Mouse (Mus musculus) brown adipose tissue, adult 24 weeks (tissue): Measurements from ENCODE around the gene Esm1. TPM values are rescaled to one million over a fixed set of nuclear protein-coding genes. Genes with fewer than 3 reads are reported as not detected.

ENCODE experiments used
- H3K27ac ChIP-seq: fragments of 200-500 bp; replicated peaks from 2 replicates; pipeline ENCODE4 v1.5.1; 2012; ENCODE audit warnings: low read depth, mild to moderate bottlenecking, low read length
- H3K4me1 ChIP-seq: fragments of 200-500 bp; 2 replicates; pipeline ENCODE4 v1.6.1; 2012; ENCODE audit warnings: low read length, mixed read lengths; ENCODE audit not compliant: control insufficient read depth, insufficient read depth, insufficient read length
- H3K4me3 ChIP-seq: fragments of 200-500 bp; 2 replicates; pipeline ENCODE4 v1.5.1; 2012; ENCODE audit warnings: low read depth, mild to moderate bottlenecking, low read length, moderate library complexity; ENCODE audit not compliant: insufficient read depth
- polyA plus RNA-seq: library from polyadenylated mRNA; stranded (reverse); fragments of >200 nt; gene quantifications from 2 replicates; pipeline ENCODE4 v1.2.4, GENCODE M21; 2012; ENCODE audit not compliant: missing spikeins, insufficient read depth, insufficient read length

The Esm1 gene
- not detected in 2 replicates for polyA plus RNA-seq

DNA sequence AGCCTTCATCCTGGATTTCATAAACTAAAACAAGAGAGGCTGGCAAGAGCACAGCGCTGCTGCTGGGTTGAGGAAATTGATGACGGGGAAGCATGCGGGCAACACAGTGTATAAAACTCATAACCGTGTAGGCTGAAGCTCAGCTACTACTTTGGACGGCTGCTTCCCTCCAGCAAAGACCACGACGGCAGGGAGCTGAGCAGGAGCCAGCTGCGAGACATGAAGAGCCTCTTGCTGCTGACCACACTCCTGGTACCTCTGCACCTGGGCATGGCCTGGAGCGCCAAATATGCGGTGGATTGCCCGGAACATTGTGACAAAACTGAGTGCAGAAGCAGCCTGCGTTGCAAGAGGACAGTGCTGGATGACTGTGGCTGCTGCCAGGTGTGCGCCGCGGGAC is at the start of gene Esm1:
Esm1 (plus strand) TSS at position 36 of the 400 bp plus-strand sequence.
- Histone ChIP-seq H3K27ac (no peak within 1 kb of the TSS), H3K4me3 (no peak within 1 kb of the TSS)

DNA sequence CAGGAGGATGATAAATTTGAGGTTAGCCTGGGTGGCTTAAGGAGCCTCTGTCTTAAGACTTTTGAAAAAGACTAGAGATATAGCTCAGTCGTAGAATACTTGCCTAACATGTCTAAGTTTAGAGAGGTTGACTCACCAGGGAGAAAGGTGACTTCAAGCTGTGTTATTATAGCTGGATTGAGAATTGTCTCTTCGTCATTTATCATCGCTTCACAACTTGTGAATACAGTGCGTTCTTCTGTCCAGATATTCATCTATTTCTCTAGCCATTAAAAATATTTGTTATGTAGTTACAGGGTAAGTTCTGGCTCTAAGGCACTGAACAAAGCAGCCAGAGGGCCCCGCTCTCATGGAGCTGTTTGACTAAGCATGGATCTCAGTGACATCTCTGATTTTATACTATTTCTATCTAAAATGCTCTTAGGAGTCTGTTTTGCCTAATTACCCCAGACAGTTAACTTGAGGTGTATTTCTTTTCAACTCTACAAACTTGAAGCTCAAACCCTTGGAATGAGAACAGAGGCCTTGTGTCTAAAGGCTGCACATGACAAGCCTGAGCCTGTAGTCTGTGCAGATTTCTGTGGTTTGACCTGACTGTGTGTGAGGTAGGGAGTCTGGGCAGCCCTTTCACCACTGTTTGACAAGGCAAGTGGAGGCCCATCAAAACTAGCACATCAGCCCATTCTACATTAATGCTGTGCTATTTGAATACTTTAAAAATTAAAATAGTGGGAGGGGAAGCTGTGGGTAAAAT is 45.0 kb upstream of the Esm1 start:
- peaks cover 5% of the 10 kb centered on the region; the same call in 1 of the 2 replicates for H3K4me1 ChIP-seq
- no peak overlapping the region for H3K27ac ChIP-seq
- H3K4me3 ChIP-seq: no peak overlapping the region

More for the DNA sequence above, at the start of gene Esm1:
- no peaks in the 10 kb centered on the region for H3K4me1 ChIP-seq

DNA sequence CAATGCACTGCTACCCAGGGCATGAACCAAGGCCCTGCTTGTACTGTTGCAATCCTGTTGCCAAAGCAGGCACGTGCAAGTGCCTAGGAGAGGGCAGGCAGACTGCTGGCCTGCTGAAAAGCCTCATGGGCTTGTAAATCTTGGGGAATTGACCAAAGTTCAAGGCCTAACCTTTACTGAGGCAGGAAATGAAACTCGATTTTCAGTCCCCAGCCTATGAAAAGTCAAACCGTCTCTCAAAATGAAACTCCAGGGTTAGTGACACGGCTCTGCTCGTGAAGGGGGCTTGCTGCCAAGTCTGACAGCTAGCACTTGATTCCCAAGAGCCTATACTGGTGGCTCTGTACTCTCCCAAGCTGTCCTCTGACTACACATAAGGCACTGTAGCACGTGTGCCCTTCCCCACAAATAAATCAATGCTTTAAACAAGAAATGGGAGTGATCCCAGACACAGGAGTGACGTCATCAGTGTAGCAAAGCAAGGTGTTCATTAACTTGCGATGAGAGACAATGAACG is 41.4 kb upstream of the Esm1 start:
- H3K27ac ChIP-seq: peak overlapping the region; percentile 35; the same call in 1 of the 2 replicates
- no peak overlapping the region for H3K4me3 ChIP-seq

DNA sequence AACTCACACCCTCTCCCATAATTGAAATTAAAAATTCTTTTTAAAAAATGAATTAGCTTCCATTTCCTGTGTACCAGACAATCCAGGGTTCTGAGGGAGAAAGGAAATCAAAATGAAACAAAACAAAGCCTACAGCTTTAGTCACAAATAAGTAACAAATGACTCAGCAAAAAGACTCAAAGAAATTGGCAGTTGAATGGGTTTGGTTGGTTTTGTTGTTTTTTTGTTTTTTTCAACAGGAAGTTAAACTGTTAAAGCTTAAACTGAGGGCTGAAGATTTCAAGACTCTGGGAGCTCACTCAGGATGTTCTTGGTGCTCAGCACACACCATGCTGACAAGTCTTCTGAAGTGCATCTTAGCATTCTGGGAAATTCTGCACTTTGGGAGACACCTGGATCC is 39.2 kb upstream of the Esm1 start:
- H3K27ac ChIP-seq: 0 out of 2 replicates have a peak overlapping the region, but pooled peaks have one; percentile 50
- peaks cover 5% of the 10 kb centered on the region; the same call in 1 of the 2 replicates for H3K4me1 ChIP-seq
- no peak overlapping the region for H3K4me3 ChIP-seq

More for the DNA sequence above, 41.4 kb upstream of the Esm1 start:
- peaks cover 5% of the 10 kb centered on the region; the same call in 1 of the 2 replicates for H3K4me1 ChIP-seq

DNA sequence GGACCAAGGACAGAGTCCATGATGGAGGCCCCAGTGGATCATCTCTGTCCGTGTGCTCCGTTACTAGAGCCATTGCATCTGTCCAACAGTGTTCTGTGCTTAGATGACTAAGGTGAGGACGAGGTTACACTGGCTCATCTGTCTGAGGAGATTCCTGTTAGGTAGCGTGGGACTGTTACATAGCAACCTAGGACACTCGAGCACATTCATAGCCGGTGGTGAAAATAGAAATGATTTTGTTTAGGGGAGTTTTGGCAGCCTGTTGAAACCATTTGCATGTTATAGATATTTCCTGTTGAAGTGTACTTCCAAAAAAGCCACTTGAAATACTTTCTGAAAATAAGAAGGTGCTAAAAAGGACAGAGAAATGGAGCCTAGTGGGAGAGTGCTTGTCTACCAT is 35.3 kb upstream of the Esm1 start:
- Histone ChIP-seq H3K4me1 (peaks cover 3% of the 10 kb centered on the region; the same call in 1 of the 2 replicates), H3K4me3 (no peak overlapping the region), H3K27ac (no peak overlapping the region)

DNA sequence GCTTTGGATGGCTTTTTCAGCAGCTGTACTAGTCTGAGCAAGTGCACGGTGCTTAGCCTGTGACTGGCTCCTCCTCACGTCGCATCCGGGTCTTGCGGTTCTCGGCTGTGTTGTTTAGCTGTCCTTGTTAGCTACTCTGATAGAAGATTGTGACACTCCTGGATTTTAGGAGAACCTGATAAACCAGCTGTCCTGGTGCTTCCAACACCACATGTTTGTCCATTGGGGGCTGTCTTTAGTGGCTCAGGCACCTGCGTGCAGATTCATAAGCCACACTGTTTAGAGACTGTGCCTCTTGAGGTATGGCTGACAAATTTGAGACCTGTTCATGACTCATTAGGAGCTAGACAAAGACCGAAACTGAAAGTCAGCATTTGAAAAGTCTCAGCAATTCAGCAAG is 26.1 kb upstream of the Esm1 start:
- Histone ChIP-seq H3K4me3 (no peak overlapping the region), H3K4me1 (no peaks in the 10 kb centered on the region), H3K27ac (no peak overlapping the region)

DNA sequence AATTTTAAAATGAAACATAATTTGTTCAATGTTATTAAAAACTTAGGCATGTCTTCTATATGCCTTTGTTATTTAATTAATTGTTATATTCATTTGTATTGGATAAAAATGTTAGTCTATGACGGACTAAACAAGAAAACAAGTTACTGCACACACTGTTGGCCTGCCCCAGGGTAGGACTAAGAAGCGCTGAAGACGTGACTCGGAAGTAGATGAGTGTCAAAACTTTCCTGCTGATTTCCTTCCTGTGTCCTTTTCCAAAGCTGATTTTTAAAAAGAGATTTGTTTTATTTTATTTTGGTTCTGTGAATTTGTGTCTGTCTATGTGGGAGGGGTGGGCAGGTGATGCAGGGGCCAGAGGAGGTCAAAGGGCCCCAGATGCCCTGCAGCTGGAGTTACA is 25.7 kb upstream of the Esm1 start:
- no peak overlapping the region for H3K4me3 ChIP-seq
- H3K27ac ChIP-seq: no peak overlapping the region
- H3K4me1 ChIP-seq: no peaks in the 10 kb centered on the region

DNA sequence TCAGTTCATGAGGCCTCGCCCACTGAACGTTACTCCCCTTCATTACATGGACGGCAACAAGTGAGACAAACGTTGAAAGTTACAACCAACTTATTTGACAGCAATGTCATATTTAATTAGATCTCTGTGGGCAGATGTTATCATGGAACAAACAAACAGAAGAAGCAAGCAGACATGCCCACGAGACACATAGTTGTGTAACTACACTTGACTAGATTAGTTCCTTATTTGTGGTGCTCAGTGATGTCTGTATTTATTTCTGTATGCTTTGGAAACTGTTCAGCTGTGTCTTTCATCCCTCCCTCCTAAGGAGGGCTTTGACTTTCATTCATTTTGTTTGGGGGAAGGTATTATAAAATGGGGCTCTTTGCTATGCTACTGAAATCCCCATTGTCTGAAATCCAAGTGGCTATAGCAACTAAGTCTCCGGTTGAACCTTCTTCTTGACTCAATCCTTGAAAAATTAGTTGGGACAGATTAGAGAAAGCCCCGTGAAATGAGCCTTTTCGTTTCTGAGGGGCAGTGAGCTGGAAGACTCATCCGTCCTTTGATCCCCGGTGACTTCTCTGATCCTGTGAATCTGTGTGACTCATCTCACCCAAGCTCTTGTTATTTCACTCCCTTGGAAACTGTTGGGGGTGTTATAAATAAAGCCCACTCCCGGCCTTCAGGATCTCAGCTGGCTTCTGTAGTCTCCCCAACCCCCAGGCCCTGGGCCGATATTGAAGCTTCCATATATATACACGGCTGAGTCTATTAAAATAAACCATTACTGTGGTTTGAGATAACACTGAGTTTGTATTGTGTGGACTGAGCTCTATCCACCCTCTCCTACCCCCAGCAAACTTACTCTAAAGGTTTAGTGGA is 12.4 kb upstream of the Esm1 start:
- H3K27ac ChIP-seq: no peak overlapping the region
- H3K4me1 ChIP-seq: peaks cover 5% of the 10 kb centered on the region
- no peak overlapping the region for H3K4me3 ChIP-seq

DNA sequence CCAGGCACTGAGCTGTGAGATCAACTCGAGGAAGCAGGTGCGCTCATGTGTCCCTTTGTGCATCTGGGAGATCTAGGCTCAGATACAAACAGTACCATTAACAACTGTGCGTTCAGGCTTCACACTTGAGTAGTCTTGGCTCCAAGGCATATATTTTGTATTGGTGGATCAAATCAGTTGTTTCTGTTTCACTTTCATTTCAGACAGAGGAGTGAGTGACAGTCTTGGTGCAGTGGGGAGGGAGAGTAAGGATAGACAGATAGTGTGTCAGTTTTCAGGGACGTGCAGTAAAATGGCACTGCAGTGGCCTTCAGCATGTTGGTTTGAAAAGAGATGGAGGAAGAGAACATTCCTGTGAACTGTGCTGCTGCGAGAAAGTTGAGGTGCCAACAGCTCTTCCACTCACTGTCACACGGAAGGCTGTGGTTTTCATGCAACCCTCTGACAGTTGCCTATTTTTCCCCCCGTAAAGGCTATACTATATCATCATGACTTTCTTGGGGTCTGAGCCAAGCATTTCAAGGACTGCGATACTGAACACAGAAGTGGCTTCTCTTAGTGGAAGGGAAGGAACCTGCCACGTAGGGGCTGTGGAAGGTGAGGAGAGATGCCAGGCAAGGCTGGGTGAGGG is 11.5 kb upstream of the Esm1 start:
- H3K4me1 ChIP-seq: peaks cover 5% of the 10 kb centered on the region
- no peak overlapping the region for H3K4me3 ChIP-seq
- no peak overlapping the region for H3K27ac ChIP-seq

DNA sequence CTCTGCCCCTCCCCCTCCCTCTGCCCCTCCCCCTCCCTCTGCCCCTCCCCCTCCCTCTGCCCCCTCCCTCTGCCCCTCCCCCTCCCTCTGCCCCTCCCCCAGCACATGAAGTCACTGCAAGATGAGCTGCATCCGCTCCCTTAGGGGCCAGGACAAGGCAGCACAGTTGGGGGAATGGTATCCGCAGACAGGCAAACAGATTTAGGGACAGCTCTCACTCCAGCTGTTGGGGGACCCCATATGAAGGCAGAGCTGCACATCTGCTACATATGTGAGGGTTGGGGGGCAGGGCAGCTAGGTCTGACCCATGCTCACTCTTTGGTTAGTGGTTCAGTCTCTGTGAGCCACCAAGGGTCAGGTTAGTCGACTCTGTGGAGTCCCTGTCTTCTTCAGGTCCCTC is 10.1 kb upstream of the Esm1 start:
- peaks cover 5% of the 10 kb centered on the region for H3K4me1 ChIP-seq
- H3K4me3 ChIP-seq: no peak overlapping the region
- no peak overlapping the region for H3K27ac ChIP-seq

DNA sequence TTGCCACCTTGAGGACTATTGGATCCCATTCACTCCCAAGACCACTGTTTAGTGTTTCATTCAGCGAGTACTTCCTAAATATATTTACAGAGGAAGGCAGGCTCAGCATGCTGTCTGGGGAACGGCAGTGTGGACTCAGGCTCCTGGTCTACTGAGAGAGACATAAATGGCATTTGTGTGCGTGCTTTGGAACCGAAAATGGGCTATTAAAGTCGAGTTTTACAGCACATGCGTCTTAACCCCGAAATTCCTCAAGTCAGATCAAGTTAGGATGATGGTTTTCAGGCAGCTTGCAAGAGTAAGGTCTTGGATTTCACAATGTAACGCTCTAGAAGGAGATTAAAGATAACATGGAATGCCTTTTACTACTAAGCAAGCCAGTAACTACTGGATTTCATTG is 8.7 kb upstream of the Esm1 start:
- Histone ChIP-seq H3K27ac (no peak overlapping the region), H3K4me3 (no peak overlapping the region), H3K4me1 (peaks cover 5% of the 10 kb centered on the region)

DNA sequence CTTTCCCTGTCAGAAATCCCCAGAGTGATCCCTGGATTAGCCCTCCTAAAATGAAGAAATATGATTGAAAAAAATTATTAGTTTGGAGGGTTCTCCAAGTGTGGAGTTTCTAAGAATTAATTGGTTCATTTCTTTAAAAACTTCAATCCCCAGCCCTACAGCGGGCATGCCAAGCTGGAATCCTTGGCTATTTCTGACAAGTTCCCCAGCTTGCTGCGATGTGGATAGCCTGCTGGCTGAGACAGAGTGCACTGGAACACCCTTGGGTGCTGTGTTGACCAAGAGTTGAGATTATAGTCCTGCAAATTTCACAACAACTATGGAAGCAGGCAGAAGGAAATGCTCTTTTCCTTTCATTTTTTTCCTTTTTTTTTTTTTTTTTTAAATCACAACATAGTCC is 7.8 kb upstream of the Esm1 start:
- peaks cover 5% of the 10 kb centered on the region for H3K4me1 ChIP-seq
- H3K4me3 ChIP-seq: no peak overlapping the region
- no peak overlapping the region for H3K27ac ChIP-seq

DNA sequence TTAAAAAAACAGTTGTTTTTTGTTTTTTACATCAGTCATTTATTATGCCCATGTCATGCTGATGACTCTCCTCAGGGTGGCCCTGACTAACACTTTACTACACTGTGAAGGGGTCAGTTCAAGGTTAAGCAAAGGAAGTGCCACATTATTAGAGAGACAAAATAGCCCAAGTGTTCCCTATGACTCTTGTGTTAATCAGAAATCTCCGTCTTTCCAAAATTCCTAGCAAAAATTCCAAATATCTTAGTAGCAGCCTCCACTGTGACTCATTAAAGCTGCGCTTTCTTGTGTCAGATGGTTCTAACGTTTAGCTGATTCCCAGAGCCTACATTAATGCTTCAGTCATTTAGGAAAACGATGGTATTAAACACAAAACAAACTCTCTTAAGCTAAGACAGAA is 7.3 kb upstream of the Esm1 start:
- Histone ChIP-seq H3K4me3 (no peak overlapping the region), H3K27ac (no peak overlapping the region), H3K4me1 (peaks cover 5% of the 10 kb centered on the region)

DNA sequence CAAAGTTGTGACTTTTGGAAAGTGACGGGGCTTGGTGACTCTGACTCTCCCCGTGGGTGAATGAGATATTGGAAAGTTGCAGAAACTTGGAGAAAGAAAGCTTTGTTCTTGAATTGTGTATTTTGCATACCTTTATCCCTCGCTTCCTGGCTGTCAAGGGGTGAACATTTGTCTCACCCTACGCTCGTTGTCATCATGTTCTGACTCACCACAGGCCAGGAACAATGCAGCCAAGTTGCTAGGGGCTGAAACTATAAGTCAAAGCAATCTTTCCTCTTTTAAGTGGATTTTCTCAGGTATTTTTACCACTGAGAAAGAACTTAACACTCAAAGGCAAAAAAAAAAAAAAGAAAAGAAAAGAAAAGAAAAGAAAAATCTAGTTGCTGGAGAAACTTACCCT is 6.3 kb upstream of the Esm1 start:
- peaks cover 2% of the 10 kb centered on the region; the same call in 1 of the 2 replicates for H3K4me1 ChIP-seq
- H3K4me3 ChIP-seq: no peak overlapping the region
- no peak overlapping the region for H3K27ac ChIP-seq

DNA sequence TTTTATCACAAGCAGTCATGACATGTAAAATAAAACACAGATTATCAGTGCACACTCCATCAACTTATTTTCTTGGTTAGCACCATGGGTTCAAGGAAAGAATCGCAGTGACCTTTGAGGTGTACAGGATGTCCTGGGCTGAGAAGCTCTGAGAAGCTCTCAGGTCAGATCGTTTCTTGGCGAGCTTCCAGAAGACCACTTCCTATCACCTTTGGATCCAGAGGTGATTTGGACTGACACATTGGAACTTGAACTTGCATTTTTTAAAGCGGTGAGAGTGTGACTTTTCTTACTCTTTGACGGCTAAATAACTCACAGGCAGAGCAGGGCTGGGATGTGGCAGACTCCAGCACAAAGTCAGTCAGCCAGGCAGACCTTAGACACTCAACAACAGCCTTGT is 4.1 kb upstream of the Esm1 start:
- Histone ChIP-seq H3K4me1 (peaks cover 2% of the 10 kb centered on the region; the same call in 1 of the 2 replicates), H3K27ac (no peak overlapping the region), H3K4me3 (no peak overlapping the region)
